Mouse (Mus musculus) layer of hippocampus, adult 11-12 months (tissue): ENCODE measurements at regions not wholly inside any gene's neighbourhood (a gene's known extent, or its start where the extent isn't known, plus 50 kb on each side); places are given as distances from the start of the nearest gene placed in this dataset.

ENCODE experiments used
- DNase-seq: peaks from one replicate; pipeline ENCODE4 v3.0.0; 2022; ENCODE audit warnings: low spot score

DNA sequence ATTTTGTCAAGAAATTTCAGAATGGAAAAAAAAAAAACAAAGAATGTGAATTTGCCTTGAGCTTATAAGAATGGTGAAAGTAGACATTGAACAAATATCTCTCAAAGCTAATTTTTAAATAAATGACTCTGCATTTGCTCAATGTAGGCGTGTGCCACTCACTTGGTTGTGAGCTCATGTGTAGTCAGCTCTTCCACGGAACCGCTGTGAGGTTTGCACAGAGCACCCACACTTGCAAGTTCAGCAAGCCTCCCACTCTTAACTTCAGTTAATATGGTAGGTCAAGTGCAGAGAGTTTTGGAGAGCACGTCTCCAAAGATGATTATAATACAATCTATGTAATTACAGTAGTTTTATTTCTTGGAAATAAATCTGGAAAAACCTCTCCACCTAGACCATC, 479.9 kb upstream of the Mef2c start:
- DNase-seq: no peak

DNA sequence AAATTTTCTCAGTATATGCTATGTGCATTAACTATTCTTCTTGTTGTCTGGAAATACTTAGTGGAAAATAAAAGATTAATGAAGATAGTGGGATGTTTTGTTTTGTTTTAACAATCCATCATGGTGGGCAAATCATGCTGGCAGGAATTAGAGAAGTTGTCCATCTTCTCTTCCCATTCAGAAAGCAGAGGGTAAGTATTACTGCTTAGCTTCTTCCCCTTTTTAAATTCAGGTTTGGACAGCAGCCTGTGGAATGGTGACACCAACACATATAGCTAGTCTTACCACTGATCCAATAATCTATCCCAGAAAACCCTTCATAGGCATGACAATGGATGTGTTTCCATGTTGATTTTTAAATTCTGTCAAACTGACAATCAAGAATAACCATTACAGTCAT, 467.9 kb upstream of the Mef2c start:
- DNase-seq: no peak

DNA sequence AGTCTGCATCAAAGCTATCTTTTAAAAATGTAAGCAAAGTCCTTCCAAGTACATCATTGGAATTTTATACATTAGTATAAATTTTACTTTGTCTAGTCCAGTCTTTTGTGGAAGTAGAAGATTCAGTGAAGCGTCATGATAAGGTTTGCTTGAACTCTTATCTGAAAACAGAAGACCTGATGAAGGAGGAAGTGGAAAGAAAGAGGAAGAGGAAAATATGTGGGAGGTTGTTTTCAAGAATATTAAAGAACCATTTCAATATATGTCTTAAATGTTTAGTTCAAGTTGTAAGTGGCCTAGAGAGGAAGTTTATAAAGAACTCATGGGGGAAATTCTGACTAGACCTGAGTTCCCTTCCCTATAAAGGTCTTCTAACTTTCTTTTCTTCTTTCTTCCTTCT, 462.3 kb upstream of the Mef2c start:
- DNase-seq: no peak

DNA sequence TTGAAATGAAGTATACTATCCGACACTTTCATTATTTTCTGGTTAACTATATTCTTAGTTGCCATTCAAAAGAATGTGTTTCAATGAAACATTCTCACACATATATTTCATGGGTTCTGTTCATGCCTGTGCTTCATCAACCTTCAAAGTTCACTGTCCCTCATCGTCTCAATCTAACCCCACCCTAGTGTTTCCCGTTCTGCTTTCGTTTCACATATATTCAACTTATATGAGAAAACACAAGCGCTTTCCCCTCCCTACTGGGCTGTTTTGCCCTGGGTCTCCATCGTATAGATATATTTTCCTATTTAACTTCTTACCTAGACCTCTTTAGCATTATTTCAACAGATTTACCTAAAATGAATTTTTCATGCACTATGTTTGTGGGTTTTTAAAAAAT, 458.3 kb upstream of the Mef2c start:
- no peak for DNase-seq

DNA sequence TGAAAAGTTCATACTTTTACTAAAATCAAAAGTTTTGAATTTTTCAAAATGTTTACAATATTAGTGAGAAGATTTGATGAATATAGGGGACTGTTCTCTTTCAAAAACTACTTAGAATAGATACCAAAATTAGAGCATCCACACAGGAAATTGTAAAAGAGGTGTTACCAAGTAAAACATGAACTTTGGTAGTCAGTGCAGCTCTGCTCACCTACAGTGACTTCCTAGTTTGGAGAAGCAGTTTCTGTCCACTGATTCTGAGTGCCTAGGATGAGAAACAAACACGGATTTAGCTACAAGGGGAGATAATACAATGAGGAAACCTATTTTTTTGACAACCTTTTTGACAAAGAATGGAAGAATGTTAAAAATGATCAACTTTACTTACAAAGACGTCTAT, 457.9 kb upstream of the Mef2c start:
- no peak for DNase-seq

DNA sequence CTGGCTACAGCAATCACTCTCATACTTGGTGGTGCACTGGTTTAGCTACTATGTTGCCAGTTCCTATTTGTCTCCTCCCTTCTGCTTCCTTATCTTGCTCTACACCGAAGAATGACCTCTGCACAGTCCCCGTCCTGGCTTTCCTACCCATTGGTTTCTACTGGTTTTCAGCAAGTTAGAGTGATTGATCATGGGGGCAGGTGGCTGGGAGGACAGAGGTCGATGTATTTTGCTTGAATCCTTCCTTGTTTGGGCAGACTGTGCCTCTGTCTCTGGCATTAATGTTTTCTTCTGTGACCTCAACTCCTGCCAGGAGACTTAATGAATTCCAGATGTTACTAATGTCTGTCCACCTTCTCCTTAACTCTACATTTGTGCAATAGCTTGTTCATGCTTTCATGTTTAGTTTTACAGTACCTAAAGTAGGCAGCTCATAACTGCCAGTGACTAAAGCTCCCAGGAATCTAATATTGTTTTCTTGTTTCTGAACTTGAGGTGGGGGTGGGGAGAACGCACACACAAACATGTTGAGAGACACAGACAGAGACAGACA, 457.2 kb upstream of the Mef2c start:
- DNase-seq: no peak

DNA sequence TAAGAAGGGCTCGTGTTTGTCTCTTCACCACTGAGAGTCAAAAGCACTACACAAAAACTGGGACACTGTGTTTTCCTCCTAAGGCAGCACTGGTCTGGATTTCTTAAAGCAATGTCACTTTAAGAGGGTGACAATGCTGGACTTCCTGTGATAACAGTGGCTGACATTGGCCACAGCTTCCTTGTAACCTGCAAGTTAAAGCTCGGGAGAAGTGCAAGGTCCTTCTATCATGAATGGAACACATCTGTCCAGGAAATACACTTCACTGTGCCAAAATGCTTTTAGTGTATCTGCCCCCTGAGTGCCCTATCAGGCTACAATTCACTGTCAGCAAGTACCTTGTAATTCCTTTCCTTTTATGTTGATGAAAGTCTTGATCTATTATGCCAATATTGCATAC, 448.0 kb upstream of the Mef2c start:
- DNase-seq: no peak

DNA sequence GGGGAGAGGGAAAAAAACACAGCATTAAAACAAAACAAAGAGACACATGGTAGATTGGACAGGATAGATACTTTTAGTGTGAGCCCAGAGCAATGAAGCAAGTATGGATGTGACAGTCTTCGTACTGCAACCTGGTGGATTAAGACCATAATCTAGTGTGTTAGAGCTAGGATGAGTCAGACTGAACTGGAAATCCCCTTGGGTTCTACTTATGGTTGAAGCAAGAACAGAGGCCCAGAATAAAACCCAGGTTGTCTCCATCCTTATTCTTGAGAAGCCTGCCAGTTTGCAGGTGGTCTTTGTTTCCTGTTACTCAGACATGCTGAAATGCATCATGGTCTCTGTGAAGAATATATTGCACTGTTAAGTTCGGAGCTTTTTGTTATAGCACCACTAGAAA, 447.4 kb upstream of the Mef2c start:
- DNase-seq: no peak

DNA sequence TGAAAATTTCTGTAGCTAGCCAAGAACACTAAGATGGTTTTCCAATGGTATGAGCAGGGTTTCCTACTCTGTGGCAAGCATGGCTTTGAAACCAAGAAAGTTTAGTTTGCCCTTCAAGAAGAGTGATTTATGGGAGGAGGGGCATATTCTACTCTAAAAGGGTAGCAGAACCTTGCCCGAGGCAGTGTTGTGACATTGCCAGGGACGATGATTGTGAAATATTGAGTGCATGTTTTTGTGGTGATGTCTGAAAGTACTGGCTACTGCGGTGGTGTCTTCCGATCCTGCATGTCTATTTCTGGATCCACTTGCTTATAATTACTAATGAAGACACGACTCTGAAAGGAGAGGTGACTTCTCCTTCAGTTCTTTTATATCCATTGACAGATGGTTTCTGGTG, 439.1 kb upstream of the Mef2c start:
- DNase-seq: peak; percentile 20

DNA sequence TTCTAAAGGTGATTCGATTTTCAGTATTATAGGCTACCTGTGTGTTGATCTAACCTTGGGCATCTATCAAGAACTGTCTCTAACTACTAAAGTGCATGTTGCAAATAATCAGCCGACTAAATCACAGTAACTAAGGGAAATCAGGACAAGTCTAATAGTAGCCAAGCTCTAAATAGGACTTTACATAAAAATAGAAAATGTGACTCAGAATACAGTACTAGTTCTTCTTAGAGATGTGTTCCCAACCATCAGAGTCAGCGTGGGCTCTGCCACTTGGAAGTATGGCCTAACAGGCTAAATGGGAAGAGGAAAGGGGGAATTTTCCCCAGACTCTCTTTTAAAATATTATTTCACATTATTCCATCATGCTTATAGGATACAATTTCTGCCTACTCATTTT, 438.6 kb upstream of the Mef2c start:
- DNase-seq: no peak

DNA sequence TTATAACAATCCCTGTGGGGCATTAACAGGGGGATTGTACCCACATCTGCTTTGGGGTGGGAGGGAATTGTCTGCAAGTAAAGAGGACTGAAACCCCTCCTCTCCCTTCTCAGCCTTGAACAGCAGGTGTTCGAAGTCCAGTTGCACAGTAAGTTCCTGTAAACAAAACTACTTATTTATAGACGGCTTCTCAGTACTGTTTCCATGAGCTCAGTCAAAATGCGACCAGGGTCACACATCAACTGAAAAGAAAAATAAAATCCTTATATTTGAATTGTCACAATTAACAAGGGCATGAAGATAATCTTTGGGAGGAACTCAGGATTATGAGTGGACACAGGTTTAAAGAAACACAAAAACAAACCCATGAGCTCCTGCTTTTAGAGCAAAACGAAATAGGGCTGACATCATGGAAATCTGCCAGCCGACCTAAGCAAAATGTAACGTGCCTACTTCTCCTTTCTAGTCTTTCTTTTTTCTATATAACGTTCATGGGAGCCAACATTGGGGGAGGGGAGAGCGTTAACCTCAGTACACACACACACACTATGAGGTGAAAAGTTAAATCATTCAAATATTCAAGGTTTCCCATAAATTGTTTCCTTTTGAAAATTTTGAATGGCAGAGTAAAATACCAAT, 437.6 kb upstream of the Mef2c start:
- DNase-seq: peak; percentile 12

DNA sequence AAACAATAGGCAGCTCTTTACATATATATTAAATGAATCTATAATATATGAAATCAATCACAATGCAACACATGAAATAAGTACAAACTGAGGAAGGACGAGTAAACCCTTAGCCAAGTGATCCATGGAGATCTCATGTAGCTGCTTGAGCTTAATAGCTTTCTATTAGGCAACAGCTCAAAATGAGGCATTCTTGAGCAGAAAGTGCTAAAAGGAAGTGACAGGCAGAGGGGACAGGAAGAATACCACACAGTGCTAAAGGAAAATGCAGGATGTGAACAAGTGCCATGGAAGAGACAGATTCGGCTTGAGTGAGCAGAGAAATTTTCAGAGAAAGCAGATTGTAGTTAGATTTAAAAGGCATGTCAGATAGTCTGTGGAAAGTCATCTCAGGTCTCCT, 436.3 kb upstream of the Mef2c start:
- no peak for DNase-seq

DNA sequence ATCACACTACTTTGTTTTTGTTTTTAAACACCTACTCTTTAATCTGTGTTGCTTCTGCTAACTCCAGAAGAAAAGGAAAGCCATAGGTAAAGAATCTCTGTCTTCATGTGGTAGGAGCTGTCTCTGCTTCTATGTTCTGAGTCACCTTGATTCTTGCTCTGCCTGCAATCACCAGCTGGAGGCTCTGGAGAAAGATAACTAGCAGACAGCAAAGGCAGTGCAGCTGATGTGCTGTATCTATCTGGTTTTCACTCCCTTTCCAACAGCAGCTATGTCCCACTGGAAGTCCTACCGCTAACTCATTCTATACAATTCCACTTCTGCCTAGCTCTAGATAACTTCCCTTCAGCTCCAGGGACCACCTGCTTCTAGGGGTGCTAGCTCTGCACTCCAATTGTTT, 435.2 kb upstream of the Mef2c start:
- DNase-seq: no peak

DNA sequence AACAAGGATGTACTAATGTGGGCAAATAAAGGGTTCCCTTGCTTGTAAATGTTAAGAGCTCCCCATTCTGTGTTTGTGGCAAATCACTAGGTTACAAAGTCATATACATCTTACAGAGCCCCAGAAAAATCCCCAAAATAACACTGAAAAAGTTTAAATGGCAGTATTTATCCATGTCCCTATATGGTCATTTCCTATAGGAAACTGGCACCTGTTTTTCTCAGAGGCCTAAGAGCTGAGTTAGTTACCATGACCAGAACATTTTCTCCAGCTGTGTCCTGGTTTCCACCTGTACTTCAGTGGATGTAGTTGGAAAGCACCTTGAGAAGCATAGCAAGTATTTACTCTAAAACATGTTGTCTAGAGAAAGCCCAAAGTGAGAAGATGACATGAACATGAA, 434.5 kb upstream of the Mef2c start:
- no peak for DNase-seq

DNA sequence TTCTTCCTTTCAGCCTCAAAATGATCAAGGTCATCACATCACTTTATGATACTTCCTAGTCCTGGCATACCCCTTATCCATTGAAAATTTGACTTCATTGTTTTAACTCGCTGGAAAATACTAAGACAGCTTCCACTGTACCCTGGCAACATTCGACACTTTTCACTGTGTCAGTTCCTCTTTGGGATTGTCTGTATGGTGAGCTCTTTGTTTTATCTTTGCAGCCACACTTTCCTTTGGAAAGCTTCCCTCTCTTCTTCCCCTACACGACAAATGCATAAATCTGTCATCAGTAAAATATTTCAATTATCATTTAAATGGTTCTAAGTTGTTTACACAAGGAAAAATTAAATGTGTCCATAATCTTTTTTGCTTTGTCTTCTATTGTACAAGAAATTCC, 431.8 kb upstream of the Mef2c start:
- DNase-seq: no peak

DNA sequence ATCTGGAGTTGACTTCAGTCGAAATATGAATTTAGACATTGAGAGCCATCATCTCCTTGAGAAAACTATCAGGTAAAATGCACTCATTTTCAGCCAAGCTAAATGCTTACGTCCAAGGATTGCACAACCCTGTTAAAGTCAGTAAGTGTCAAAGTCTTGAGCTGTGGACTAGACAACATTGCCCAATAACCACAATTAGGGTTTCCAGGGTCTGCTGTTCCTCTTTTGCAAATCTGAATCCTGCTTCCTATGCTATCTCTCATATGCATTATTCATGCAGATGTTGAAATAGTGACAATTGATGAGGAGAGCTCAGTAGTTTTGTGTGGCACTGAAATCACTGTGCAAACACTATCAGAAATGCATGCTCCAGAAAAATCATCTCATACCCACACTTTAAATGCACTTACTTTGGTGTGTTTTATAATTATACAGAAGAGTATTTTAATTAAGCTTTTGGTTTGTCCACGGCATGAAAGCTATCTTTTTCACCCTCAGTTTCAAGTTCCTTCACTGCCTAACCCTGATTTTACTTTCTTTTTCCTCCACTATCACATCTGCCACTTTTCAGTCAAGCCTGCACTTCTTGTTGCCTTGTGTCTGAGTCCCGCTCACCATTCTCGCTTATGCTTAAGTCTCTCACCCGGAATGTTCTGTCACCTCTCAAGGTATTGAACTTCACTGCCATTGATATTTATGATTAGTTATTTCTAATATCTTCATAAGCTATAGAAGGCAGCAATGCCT, 429.4 kb upstream of the Mef2c start:
- peak; percentile 21 for DNase-seq

DNA sequence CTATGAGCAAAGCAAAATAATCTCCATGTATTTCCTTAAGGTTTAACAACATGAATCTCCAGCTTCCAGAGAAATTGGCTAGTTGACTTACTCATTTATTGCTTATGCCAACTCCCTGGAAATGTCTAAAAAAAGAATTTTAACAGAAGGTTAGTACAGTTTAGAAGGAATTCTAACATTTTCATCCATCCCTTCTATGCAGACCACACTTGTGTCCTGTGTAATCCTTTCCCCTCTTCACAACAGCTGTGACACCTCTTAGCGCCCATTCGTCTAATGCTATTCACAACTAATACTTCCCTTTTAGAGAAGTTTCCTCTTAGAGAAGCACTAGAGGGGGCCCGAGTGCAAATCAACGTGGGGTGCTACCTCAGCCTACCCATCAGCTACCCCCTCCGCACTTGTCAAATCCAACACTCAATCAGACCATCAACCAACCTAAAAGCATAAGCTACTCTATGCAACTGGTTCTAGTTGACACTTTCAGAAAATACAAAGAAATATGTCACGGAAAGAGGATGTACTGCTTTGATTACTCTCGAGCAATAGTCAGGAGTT, 428.4 kb upstream of the Mef2c start:
- peak; percentile 20 for DNase-seq

DNA sequence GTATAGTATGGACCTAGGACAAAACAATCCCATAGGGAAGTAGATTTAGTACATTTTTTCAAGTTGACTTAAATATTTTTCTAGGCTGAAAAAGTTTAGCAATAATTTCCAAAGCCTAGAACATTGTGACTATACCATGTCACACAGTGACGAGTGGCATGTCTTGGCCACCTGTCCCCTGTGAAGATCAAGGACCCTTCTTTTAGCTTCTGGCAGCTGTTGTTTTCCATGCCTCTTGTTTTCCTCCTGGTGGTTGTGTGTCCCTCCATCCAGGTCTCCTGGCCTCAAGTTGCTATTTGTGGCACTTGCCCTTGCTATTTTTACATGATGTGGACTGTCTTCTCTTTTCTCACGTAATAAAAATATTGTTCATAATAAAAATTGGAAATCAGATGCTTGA, 427.2 kb upstream of the Mef2c start:
- no peak for DNase-seq

DNA sequence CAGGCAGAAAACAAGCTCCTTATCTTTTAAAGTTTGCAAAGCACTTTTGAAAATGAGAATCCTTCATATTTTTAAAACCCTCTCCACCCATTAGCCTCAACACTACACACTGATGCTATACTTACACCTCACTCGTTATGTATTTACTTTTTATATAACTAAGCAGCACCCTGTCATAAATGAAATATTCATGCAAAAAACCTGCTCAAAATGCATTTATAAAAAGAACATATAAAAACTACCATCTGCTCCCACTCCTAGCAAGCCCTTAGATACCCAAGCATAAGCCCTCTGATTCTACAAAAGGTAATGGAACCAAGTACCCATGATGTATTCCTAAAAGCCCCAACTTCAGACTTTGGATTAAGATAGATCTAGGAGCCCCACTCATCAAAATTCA, 426.7 kb upstream of the Mef2c start:
- no peak for DNase-seq

DNA sequence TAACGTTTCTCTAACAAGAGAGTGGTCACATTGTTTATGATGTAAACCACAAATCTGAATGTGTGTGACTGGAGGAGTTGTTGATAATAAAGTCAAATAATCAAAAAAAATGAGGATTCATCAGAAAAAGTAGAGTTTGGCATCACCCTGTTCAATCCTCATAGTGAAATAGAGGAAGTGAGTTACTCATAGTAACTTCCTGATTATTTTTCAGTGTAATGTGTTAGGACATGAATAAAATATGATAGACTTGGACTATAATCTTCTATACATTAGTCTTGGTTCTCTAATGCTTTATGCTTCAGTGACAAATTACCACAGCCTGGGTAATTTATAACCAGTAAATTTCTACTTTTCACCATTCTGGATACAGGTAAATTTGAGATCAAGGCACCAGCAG, 424.5 kb upstream of the Mef2c start:
- no peak for DNase-seq

DNA sequence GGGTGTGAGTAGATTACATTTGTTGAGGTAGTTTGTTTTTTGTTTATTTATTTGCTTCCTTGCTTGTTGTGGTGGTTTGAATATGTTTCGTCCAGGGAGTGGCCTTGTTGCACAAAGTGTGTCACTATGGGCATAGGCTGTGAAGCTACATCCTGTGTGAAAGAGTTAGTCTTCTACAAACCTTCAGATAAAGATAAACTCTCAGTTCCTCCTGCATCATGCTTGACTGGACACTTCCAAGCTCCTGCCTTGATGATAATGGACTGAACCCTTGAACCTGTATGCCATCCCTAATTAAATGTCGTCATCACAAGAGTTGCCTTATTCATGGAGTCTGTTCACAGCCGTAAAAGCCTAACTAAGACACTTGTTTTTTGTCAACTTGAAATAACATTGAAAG, 418.9 kb upstream of the Mef2c start:
- no peak for DNase-seq

DNA sequence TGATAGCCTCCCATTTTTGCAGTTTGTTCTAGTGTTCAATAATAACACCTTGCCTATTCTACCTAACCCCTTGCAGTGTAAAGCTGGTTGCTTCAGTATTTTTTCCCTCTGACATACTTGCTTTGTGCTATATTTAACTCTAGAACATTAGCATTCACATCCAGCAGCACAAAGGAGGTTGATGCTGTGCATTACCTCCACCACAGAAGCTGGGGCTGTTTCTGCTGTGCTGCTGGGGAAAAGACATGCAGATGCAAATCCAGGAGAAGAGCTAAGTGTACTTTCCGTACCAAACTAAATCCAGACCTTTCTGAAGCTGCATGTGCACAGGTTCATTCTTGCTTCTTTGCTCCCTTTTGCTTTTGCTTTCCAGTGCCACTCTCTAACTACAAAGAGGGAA, 403.9 kb upstream of the Mef2c start:
- DNase-seq: no peak

DNA sequence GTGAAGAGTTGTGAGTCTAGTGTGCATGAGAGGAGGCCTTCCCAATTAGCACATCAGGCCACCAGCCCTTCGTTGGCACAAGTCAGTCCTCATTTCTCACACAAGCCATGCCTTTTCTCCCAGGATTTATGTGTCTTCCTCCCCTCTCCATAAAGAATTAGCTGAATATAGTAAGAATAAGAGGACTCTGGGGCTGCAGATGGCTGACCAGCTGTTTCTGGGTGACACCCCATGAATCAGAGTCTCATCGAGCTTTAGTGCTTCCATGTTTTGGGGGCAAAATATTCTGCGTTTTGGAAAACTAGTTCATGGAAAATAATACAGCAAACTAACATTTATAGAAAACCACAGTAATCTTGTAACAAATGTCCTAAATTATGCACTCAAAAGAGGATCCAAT, 393.2 kb upstream of the Mef2c start:
- DNase-seq: peak; percentile 22

DNA sequence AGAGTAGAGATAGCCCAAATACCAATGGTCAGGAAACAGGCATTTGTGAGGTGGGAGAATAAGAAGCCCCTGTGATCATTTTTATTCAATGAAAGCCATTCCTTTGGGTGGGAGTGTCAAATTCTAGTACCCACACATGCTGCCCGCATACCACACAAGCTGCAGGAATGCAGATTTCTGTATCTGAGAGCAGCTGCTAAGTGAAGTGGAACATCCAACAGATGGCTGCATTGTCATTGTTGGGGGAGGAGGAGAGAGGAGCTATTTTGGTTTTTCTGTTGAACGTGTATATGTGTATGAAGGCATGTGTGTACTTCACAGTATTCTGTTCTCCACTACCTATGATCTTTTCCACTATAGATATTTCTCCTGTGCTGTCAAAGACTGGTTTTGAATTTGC, 392.3 kb upstream of the Mef2c start:
- DNase-seq: peak; percentile 68
